Mouse (Mus musculus): ENCODE measurements at regions not wholly inside any gene's neighbourhood (a gene's known extent, or its start where the extent isn't known, plus 50 kb on each side); places are given as distances from the start of the nearest gene placed in this dataset.

DNA sequence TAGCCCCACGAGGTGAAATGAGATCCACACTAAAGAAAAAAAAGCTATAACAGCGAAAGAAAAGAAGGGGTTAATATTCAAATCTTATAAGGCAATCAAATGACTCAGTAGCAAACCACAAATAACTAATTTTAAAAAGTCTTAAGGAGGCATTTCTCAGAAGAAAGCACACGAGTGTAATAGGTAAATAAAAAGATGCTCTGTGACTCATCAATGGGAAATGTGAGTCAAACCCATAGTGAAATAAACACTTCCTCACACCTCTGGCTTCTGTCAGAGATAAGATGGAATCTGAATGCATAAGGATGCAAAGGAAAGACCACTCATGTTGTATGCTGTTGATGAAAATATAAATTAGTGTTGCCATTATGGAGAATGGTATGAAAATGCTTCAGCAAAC, 337.1 kb upstream of the Acvr2a start:
- DNase-seq = no peak
- Histone ChIP-seq H3K27me3 (ENCODE audit: control insufficient read depth, insufficient read depth, low read length) (no peaks in the 10 kb centered on the region; the same call in 1 of the 2 replicates), H3K27ac (ENCODE audit: insufficient read depth, low read length) (no peak overlapping the region), H3K4me3 (replicated peaks; ENCODE audit: insufficient read depth, low read depth, low read length) (no peak overlapping the region), H3K4me1 (ENCODE audit: control insufficient read depth, insufficient read depth, low read length) (no peaks in the 10 kb centered on the region)
- TF ChIP-seq CTCF (IDR thresholded peaks at IDR 0.05; ENCODE audit: borderline replicate concordance, insufficient read depth, low read depth, low read length) = no peak
- no peak for TF ChIP-seq POLR2A (IDR thresholded peaks at IDR 0.05; ENCODE audit: borderline replicate concordance, insufficient read depth, low read length)
- WGBS = 62% methylated on average over 3 of the region's 3 CpGs

DNA sequence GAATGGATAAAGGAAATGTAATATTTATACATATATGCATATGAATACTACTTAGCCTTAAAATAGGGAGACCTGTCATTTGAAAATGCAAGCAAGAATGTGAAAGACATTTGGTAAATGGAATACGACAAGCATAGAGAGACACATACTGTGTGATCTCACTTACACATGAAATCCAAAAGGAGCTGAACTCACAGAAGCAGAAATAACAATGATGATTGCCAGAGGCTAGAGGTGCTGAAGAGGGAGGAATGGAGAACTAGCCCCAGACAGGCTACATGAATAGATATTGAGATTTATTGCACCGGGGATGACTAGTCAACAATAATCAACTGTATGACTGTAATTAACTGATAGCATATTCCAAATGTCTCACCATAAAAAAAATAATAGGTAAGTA, 336.6 kb upstream of the Acvr2a start:
- Histone ChIP-seq H3K4me3 (replicated peaks; ENCODE audit: insufficient read depth, low read depth, low read length) (no peak overlapping the region), H3K27me3 (ENCODE audit: control insufficient read depth, insufficient read depth, low read length) (no peaks in the 10 kb centered on the region; the same call in 1 of the 2 replicates), H3K27ac (ENCODE audit: insufficient read depth, low read length) (no peak overlapping the region), H3K4me1 (ENCODE audit: control insufficient read depth, insufficient read depth, low read length) (no peaks in the 10 kb centered on the region)
- no peak for DNase-seq
- WGBS = 54% methylated on average over 2 of the region's 2 CpGs
- TF ChIP-seq POLR2A (IDR thresholded peaks at IDR 0.05; ENCODE audit: borderline replicate concordance, insufficient read depth, low read length) (no peak), CTCF (IDR thresholded peaks at IDR 0.05; ENCODE audit: borderline replicate concordance, insufficient read depth, low read depth, low read length) (no peak)

DNA sequence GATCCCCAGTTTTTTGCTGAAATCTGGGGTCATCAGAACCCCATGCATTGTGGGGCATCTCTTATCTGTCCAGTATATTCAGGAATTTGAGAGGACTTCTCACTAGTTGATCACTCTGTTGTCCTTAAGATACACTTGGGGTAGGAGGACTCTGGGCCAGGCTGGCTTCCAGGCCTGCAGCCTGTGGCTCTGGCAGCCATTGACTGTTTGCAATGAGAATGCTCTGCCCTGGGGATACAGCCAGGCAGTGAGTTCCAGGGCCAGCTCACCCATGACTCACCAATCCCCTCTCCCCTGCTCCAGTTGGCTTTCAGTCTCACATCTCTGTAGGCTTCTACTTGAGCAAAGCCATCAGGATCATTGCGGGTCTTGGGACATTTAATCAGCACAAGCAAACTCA, 334.3 kb upstream of the Acvr2a start:
- no peaks in the 10 kb centered on the region; the same call in 1 of the 2 replicates for H3K27me3 ChIP-seq (ENCODE audit: control insufficient read depth, insufficient read depth, low read length)
- DNase-seq = peak in 1 of 2 experiments; percentile 5
- H3K27ac ChIP-seq (ENCODE audit: insufficient read depth, low read length) = no peak overlapping the region
- TF ChIP-seq CTCF (IDR thresholded peaks at IDR 0.05; ENCODE audit: borderline replicate concordance, insufficient read depth, low read depth, low read length) = no peak
- no peak for TF ChIP-seq POLR2A (IDR thresholded peaks at IDR 0.05; ENCODE audit: borderline replicate concordance, insufficient read depth, low read length)
- WGBS = 58% methylated on average over 1 of the region's 1 CpGs
- no peak overlapping the region for H3K4me3 ChIP-seq (replicated peaks; ENCODE audit: insufficient read depth, low read depth, low read length)
- no peaks in the 10 kb centered on the region for H3K4me1 ChIP-seq (ENCODE audit: control insufficient read depth, insufficient read depth, low read length)

DNA sequence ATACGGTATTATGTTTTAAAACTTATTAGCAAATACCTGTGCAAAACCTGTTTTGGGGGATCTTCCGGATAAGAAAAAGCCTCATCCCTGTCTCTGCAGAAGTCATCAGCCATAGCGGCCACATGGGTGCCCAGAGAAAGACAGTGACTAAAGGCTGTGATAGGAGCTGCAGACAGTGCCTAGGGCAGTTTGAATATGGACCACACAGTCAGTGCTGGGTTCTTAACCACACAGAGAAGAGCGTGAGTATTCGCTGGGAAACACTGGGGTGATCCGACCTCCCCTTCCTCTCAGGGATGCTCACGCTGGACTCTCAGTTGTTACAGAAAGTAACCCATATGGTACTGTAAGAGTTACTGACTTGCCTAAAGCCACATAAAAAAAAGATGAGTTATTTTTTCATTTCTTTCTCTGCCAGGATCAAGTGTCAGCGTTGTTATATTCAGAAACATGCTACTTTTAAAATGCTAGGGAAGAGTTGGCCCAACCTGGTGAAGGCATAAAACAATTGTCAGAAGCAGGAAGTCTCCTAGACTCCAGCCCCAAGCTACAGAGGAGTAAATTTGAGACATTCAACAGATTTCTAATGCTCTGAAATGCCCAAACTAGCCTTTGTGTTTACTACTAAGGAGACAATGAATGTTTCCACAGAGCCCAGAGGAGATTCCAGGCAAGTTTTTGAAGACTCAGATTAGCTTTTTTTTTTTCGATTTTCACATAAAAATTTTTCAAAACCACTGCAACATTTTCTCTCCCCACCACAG, 333.3 kb upstream of the Acvr2a start:
- H3K27me3 ChIP-seq (ENCODE audit: control insufficient read depth, insufficient read depth, low read length) = no peaks in the 10 kb centered on the region; the same call in 1 of the 2 replicates
- DNase-seq = no peak
- H3K4me3 ChIP-seq (replicated peaks; ENCODE audit: insufficient read depth, low read depth, low read length) = no peak overlapping the region
- WGBS = 80% methylated on average over 9 of the region's 9 CpGs
- TF ChIP-seq POLR2A (IDR thresholded peaks at IDR 0.05; ENCODE audit: borderline replicate concordance, insufficient read depth, low read length) (no peak), CTCF (IDR thresholded peaks at IDR 0.05; ENCODE audit: borderline replicate concordance, insufficient read depth, low read depth, low read length) (no peak)
- H3K4me1 ChIP-seq (ENCODE audit: control insufficient read depth, insufficient read depth, low read length) = no peaks in the 10 kb centered on the region
- H3K27ac ChIP-seq (ENCODE audit: insufficient read depth, low read length) = no peak overlapping the region

DNA sequence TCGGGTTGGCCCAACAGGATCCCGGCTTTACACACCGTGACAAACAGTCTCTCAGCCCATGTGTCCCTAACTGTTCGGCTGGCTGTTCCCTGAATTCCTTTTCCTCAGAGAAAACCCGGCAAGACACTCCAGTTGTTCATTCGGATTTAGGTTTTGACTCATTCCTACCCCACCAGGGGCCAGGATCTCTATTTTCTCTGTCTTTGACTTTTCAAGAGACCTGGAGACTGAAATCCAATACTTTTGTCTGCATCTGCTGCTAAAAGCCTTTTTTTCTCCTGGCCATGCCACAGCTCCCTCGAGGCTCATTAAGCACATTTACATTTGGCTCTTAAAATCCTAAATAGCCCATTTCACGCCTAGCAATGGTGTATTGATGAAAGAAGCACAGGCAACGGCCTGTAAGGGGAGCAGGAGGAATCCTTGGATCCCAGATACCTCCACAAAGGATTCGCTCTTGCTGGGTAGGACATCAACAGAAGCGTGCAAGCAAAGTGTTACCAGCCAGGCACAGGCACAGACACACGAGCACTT, 332.6 kb upstream of the Acvr2a start:
- Histone ChIP-seq H3K27ac (ENCODE audit: insufficient read depth, low read length) (no peak overlapping the region), H3K4me1 (ENCODE audit: control insufficient read depth, insufficient read depth, low read length) (no peaks in the 10 kb centered on the region), H3K27me3 (ENCODE audit: control insufficient read depth, insufficient read depth, low read length) (no peaks in the 10 kb centered on the region; the same call in 1 of the 2 replicates), H3K4me3 (replicated peaks; ENCODE audit: insufficient read depth, low read depth, low read length) (no peak overlapping the region)
- WGBS = 40% methylated on average over 12 of the region's 12 CpGs
- TF ChIP-seq POLR2A (IDR thresholded peaks at IDR 0.05; ENCODE audit: borderline replicate concordance, insufficient read depth, low read length) (no peak), CTCF (IDR thresholded peaks at IDR 0.05; ENCODE audit: borderline replicate concordance, insufficient read depth, low read depth, low read length) (no peak)
- DNase-seq = no peak

- 85% methylated on average over 3 of the region's 3 CpGs for WGBS
- no peak for TF ChIP-seq POLR2A (IDR thresholded peaks at IDR 0.05; ENCODE audit: borderline replicate concordance, insufficient read depth, low read length)
- TF ChIP-seq CTCF (IDR thresholded peaks at IDR 0.05; ENCODE audit: borderline replicate concordance, insufficient read depth, low read depth, low read length) = no peak
- H3K4me3 ChIP-seq (replicated peaks; ENCODE audit: insufficient read depth, low read depth, low read length) = no peak overlapping the region
- H3K4me1 ChIP-seq (ENCODE audit: control insufficient read depth, insufficient read depth, low read length) = no peaks in the 10 kb centered on the region
- no peak for DNase-seq
- no peak overlapping the region for H3K27ac ChIP-seq (ENCODE audit: insufficient read depth, low read length)
- no peaks in the 10 kb centered on the region for H3K27me3 ChIP-seq (ENCODE audit: control insufficient read depth, insufficient read depth, low read length)
Measured at GRCm38 (mm10) chr2:48493574-48493973, 320.3 kb upstream of the Acvr2a start.

DNA sequence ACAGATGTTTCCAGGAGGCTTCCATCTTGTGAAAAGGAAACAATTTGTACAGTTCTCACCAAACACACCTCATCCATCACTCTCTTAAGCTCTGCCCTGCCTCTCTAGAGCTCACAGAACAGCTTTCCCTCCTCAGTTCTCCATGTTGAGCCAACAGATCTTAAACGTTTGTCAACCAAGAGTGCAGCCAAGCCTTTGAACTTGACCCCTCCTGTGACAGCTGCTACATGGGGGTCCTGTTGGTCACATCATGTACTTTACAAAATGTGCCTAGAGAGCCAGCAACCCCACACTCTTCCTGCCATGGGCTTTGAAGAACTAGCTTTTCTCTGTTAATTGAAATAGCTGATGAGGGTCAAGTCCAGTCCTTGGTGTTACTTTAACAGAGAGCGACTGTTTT, 319.8 kb upstream of the Acvr2a start:
- H3K4me1 ChIP-seq (ENCODE audit: control insufficient read depth, insufficient read depth, low read length) = no peaks in the 10 kb centered on the region
- no peak overlapping the region for H3K27ac ChIP-seq (ENCODE audit: insufficient read depth, low read length)
- TF ChIP-seq POLR2A (IDR thresholded peaks at IDR 0.05; ENCODE audit: borderline replicate concordance, insufficient read depth, low read length) = no peak
- TF ChIP-seq CTCF (IDR thresholded peaks at IDR 0.05; ENCODE audit: borderline replicate concordance, insufficient read depth, low read depth, low read length) = no peak
- no peaks in the 10 kb centered on the region for H3K27me3 ChIP-seq (ENCODE audit: control insufficient read depth, insufficient read depth, low read length)
- no peak overlapping the region for H3K4me3 ChIP-seq (replicated peaks; ENCODE audit: insufficient read depth, low read depth, low read length)
- DNase-seq = no peak
- WGBS = 45% methylated on average over 2 of the region's 2 CpGs

- H3K27ac ChIP-seq (ENCODE audit: insufficient read depth, low read length) = no peak overlapping the region
- 86% methylated on average over 3 of the region's 3 CpGs for WGBS
- no peaks in the 10 kb centered on the region for H3K4me1 ChIP-seq (ENCODE audit: control insufficient read depth, insufficient read depth, low read length)
- H3K27me3 ChIP-seq (ENCODE audit: control insufficient read depth, insufficient read depth, low read length) = no peaks in the 10 kb centered on the region
- H3K4me3 ChIP-seq (replicated peaks; ENCODE audit: insufficient read depth, low read depth, low read length) = no peak overlapping the region
- DNase-seq = no peak
- no peak for TF ChIP-seq CTCF (IDR thresholded peaks at IDR 0.05; ENCODE audit: borderline replicate concordance, insufficient read depth, low read depth, low read length)
- no peak for TF ChIP-seq POLR2A (IDR thresholded peaks at IDR 0.05; ENCODE audit: borderline replicate concordance, insufficient read depth, low read length)
Measured at GRCm38 (mm10) chr2:48494632-48495031, 319.3 kb upstream of the Acvr2a start.
